Mouse (Mus musculus) MEL (cell line): ENCODE data around the gene Mrpl32. TPM values are rescaled to one million over a fixed set of nuclear protein-coding genes. Genes with fewer than 3 reads are reported as not detected.

ENCODE experiments used
- DNase-seq: peaks from one replicate; pipeline ENCODE4 v3.0.0; 2011; ENCODE audit warnings: low read depth, low spot score
- H3K27ac ChIP-seq: 2 replicates; pipeline ENCODE4 v1.5.1; 2012; ENCODE audit warnings: low read depth, mild to moderate bottlenecking, control low read depth, low read length, moderate library complexity; ENCODE audit not compliant: control insufficient read depth
- H3K27me3 ChIP-seq, 2 experiments: fragments of 150-350 bp in 1 of 2; sonication (generic) in 1 of 2; 2 replicates each; pipeline ENCODE4 v1.6.1; 2012; ENCODE audit warnings: low read length in 2 of 2, mild to moderate bottlenecking in 2 of 2, improper control_type of control experiment in 1 of 2, moderate library complexity in 1 of 2; ENCODE audit not compliant: insufficient read depth in 2 of 2, control insufficient read depth in 1 of 2
- H3K36me3 ChIP-seq, 2 experiments: 2 replicates each; pipeline ENCODE4 v1.6.1; 2012 to 2014; ENCODE audit warnings: low read length in 2 of 2, improper control_type of control experiment in 1 of 2, inconsistent platforms in 1 of 2, mild to moderate bottlenecking in 1 of 2; ENCODE audit not compliant: insufficient read depth in 2 of 2, control insufficient read depth in 1 of 2
- H3K4me1 ChIP-seq, 2 experiments: fragments of 150-350 bp in 1 of 2; sonication (generic) in 1 of 2; 2 replicates each; pipeline ENCODE4 v1.6.1; 2012; ENCODE audit warnings: low read length in 2 of 2, improper control_type of control experiment in 1 of 2, mild to moderate bottlenecking in 1 of 2; ENCODE audit not compliant: insufficient read depth in 2 of 2, control insufficient read depth in 1 of 2
- H3K4me3 ChIP-seq, 2 experiments: fragments of 150-350 bp in 1 of 2; sonication (generic) in 1 of 2; 2 replicates each; pipeline ENCODE4 v1.5.1; 2012; ENCODE audit warnings: low read depth in 2 of 2, low read length in 2 of 2, mild to moderate bottlenecking in 2 of 2, moderate library complexity in 2 of 2, control low read depth in 1 of 2, improper control_type of control experiment in 1 of 2; ENCODE audit not compliant: control insufficient read depth in 1 of 2, insufficient read depth in 1 of 2
- H3K79me2 ChIP-seq: 2 replicates; pipeline ENCODE4 v1.6.1; 2012; ENCODE audit warnings: mild to moderate bottlenecking, low read length, moderate library complexity; ENCODE audit not compliant: control insufficient read depth, poor library complexity, insufficient read depth
- H3K9ac ChIP-seq: 2 replicates; pipeline ENCODE4 v1.6.1; 2012; ENCODE audit warnings: low read depth, mild to moderate bottlenecking, control low read depth, low read length, moderate library complexity; ENCODE audit not compliant: control insufficient read depth, poor library complexity, severe bottlenecking
- H3K9me3 ChIP-seq: fragments of 150-350 bp; sonication (generic); replicated peaks from 2 replicates; pipeline ENCODE4 v1.6.1; 2012; ENCODE audit warnings: mild to moderate bottlenecking, low read length, improper control_type of control experiment, moderate library complexity; ENCODE audit not compliant: insufficient read depth
- BHLHE40 ChIP-seq: IDR thresholded peaks from 2 replicates; pipeline ENCODE4 v1.6.1; 2012; ENCODE audit warnings: low read depth, mild to moderate bottlenecking, inconsistent platforms, low read length, improper control_type of control experiment, borderline replicate concordance
- CHD2 ChIP-seq: IDR thresholded peaks from 2 replicates; pipeline ENCODE4 v1.6.1; 2011; ENCODE audit warnings: low read length, improper control_type of control experiment
- EP300 ChIP-seq, 2 experiments: IDR thresholded peaks; 2 replicates each; pipeline ENCODE4 v1.6.1; 2011; ENCODE audit warnings: improper control_type of control experiment in 2 of 2, low read length in 2 of 2, low read depth in 1 of 2, mild to moderate bottlenecking in 1 of 2
- ETS1 ChIP-seq: IDR thresholded peaks from 2 replicates; pipeline ENCODE4 v1.6.1; 2012; ENCODE audit warnings: low read depth, mild to moderate bottlenecking, inconsistent platforms, low read length, improper control_type of control experiment, moderate library complexity
- GABPA ChIP-seq: IDR thresholded peaks from 2 replicates; pipeline ENCODE4 v1.6.1; 2012; ENCODE audit warnings: low read depth, mild to moderate bottlenecking, inconsistent platforms, low read length, improper control_type of control experiment, moderate library complexity
- MAX ChIP-seq: IDR thresholded peaks from 2 replicates; pipeline ENCODE4 v1.6.1; 2011; ENCODE audit warnings: low read length, improper control_type of control experiment
- MAZ ChIP-seq: IDR thresholded peaks from 2 replicates; pipeline ENCODE4 v1.6.1; 2012; ENCODE audit warnings: low read depth, mild to moderate bottlenecking, inconsistent platforms, low read length, improper control_type of control experiment
- RAD21 ChIP-seq: IDR thresholded peaks from 2 replicates; pipeline ENCODE4 v1.6.1; 2011; ENCODE audit warnings: mild to moderate bottlenecking, low read depth, low read length, improper control_type of control experiment
- TAL1 ChIP-seq: IDR thresholded peaks from 2 replicates; pipeline ENCODE4 v1.6.1; 2012; ENCODE audit warnings: mild to moderate bottlenecking, inconsistent platforms, low read length, moderate library complexity, mixed read lengths
- UBTF ChIP-seq: IDR thresholded peaks from 2 replicates; pipeline ENCODE4 v1.6.1; 2012; ENCODE audit warnings: low read depth, mild to moderate bottlenecking, inconsistent platforms, low read length, improper control_type of control experiment, moderate library complexity, borderline replicate concordance; ENCODE audit not compliant: insufficient read depth
- polyA plus RNA-seq, 2 experiments: library from polyadenylated mRNA; stranded (reverse) in 1 of 2; unstranded in 1 of 2; fragments of >175 nt in 1 of 2; fragments of >200 nt in 1 of 2; gene quantifications; 2 replicates each; pipeline versions ENCODE4 v1.2.1 to v1.2.4; 2012; ENCODE audit warnings: low replicate concordance in 2 of 2, low read depth in 1 of 2; ENCODE audit not compliant: insufficient read length in 2 of 2, insufficient read depth in 1 of 2, missing spikeins in 1 of 2
- total RNA-seq: library from RNA; depleted of rRNA; stranded (reverse); fragments of 300-350 nt; gene quantifications from 2 replicates; pipeline ENCODE4 v1.2.3, GENCODE M21; 2012; rRNA removed

Gene Mrpl32
- total and polyA plus RNA-seq, 3 experiments, result 58.2 to 89.7 TPM; not detected in 1

GRCm38 (mm10) chr13:14574128-14574527 lies 38.8 kb downstream of the Mrpl32 start:
- Histone ChIP-seq H3K4me3 (no peak overlapping the region), H3K36me3 (no peaks in the 10 kb centered on the region), H3K4me1 (no peaks in the 10 kb centered on the region), H3K9ac (no peak overlapping the region), H3K27me3 (no peaks in the 10 kb centered on the region), H3K27ac (no peak overlapping the region), H3K9me3 (no peaks in the 10 kb centered on the region), H3K79me2 (no peaks in the 10 kb centered on the region)
- TF ChIP-seq CHD2, result no peak
- no peak for TF ChIP-seq MAX
- TF ChIP-seq UBTF, result no peak
- TF ChIP-seq MAZ, result no peak
- TF ChIP-seq TAL1, result no peak
- TF ChIP-seq RAD21, result no peak
- TF ChIP-seq GABPA, result no peak
- DNase-seq, result no peak

GRCm38 (mm10) chr13:14561336-14561735 lies 51.6 kb downstream of the Mrpl32 start:
- Histone ChIP-seq H3K9ac (no peak overlapping the region), H3K27ac (no peak overlapping the region), H3K9me3 (no peaks in the 10 kb centered on the region), H3K4me1 (no peaks in the 10 kb centered on the region), H3K36me3 (no peaks in the 10 kb centered on the region), H3K27me3 (no peaks in the 10 kb centered on the region; a peak in 1 of 4 replicates), H3K79me2 (no peaks in the 10 kb centered on the region), H3K4me3 (no peak overlapping the region)
- no peak for TF ChIP-seq BHLHE40
- TF ChIP-seq UBTF, result no peak
- TF ChIP-seq EP300 (IDR thresholded peaks at IDR 0.05; ENCODE audit: low read depth in 1 of 2, low read length in 2 of 2), result no peak
- no peak for TF ChIP-seq ETS1
- no peak for DNase-seq

Other genes with a start within 250 kb of the Mrpl32 start
- 1.7 and 3.2 TPM in 2 replicates for gene Hecw1, start 89.9 kb downstream of the Mrpl32 start, total RNA-seq
- under 1 TPM in 1 of 2 experiments, not detected in 1; 0.52 TPM for gene Hecw1, start 89.9 kb downstream of the Mrpl32 start, polyA plus RNA-seq
- gene Psma2, start 75 bp upstream of the Mrpl32 start, total RNA-seq, result 139 and 156 TPM in 2 replicates
- 100 to 1,000 TPM in 1 of 2 experiments, not detected in 1; 174 TPM for gene Psma2, start 75 bp upstream of the Mrpl32 start, polyA plus RNA-seq
- 14.7 and 15.9 TPM in 2 replicates for gene AW209491, start 17.0 kb upstream of the Mrpl32 start, total RNA-seq
- gene AW209491, start 17.0 kb upstream of the Mrpl32 start, polyA plus RNA-seq, result 10 to 100 TPM in 1 of 2 experiments, not detected in 1; 17.4 TPM